Mouse (Mus musculus): Measurements from ENCODE around the gene Traf3ip3.

Gene Traf3ip3

DNA sequence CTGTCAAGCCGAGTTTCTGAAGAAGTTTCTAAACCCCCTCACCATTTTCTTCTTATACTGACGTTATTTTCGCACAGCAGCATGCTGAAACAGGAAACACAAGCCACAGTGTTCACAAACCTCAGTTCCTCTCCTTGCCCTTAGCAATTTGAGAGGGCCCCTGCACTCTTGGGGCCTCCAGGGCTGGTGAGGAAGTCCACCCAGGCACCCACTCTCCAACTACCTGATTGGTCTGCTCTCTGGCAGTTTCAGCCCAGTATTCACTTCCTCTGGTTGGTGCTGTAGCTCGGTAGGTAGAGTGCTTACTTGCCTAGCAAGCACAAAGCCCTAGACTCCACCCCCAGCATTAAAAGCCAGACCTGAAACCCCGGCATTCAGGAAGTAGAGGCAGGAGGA lies at the start of gene Traf3ip3:
Traf3ip3 (minus strand) TSS at position 321 of the 396 bp plus-strand sequence.
- peak; percentile 51 for DNase-seq (ENCODE audit: low read depth, low spot score)

DNA sequence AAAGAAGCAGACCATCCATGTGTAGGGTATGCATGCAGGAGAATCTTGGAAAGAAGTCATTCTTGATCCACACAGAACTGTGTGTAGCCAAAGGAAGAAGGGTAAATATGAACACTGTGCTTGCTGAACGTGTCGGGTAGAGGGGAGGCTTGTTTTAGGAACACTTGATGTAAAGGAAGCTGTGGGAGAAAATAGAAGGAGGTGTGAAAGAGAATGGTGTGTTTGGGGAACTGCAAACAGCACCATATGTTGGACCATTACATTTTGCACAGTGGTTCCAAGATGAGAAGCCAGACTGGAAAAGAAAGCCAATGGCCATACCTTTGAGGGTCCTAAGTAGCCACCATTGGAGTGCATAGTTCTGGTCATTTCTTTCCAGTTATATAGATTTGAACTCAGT lies 48.5 kb upstream of the Traf3ip3 start:
- no peak for DNase-seq (ENCODE audit: low read depth, low spot score)

DNA sequence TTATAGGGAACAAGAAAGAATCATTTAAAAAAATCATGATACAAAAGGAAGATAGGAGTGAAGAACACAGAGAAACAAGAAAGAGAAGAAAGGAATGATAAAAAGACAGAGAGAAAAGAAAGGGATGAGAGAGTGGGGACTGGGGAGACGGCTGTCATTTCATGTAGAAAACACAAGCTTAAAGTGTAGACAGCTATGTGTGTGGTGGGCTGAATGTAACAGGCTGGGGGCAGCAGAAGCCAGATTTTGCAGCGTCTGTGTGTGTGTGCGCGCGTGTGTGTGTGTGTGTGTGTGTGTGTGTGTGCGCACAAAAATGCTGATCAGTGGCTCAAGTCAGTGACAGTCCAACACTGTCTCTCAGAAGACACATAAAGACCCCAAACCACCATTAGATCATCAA lies 42.7 kb upstream of the Traf3ip3 start:
- DNase-seq (ENCODE audit: low read depth, low spot score) = no peak

DNA sequence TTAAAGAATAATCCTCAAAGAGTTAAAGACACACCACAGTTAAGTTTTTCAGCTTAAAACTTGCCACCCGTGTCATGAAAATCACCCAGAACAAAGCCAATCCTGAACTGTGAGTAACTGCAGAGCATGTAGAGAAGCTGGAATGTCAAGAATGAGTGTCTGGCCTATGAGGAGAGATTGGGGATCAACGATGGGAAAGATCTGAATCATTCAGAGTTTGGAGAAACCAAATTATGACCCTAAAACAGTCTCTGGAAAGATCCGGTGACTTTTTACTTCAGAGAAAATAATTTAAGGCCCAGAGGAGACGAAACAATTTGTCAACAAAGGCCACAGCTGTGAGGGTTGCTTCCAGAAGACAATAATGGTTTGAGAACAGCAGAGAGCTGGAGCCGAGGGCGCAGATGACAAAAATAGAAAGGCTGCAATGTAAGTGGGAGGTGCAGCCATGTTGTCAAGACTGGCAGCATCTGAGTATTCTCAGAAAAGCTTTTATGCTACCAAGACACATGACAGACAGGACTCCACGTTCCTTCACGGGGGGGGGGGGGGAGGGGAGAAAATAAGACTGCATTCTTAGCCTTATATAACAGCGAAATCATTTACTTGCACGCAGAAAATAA lies 42.2 kb upstream of the Traf3ip3 start:
- peak; percentile 42 for DNase-seq (ENCODE audit: low read depth, low spot score)

DNA sequence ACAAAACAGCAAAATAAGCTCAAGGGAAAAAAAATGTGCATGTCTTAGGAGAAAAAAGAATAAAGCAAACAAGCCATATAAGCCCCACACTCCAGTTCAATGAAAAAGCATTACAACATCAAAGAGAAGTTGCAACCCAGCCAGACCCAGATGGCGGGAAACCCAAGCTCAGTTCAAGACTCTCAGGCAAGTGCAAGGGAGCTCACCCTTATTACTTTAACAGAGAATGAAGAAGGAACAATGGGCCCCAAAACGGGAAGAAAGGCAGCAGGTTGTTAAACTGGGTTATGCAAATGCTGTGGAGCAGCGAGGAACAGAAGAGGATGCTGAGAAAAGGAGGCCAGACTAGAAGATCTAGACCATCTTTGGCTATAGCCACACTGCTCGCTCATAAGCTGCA lies 41.4 kb upstream of the Traf3ip3 start:
- DNase-seq (ENCODE audit: low read depth, low spot score) = no peak

DNA sequence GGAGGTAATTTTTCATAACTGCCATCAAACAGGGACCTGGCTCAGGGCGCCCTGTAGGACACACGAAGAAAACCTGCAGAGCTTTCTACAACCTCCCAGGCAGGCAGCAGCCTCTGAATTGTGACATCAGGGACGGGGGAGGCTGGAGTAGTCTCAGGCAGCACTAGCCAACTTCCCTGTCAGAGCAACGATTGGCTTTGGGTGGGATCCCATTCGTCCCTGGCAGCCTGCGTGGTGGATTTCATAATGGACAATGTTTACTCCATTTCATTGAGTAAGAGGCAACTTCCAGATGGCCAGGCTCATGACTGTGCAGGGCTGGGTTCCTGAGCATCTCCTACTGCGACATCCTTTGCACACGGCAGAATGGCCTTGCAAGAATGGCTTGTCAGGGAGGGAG lies 40.7 kb upstream of the Traf3ip3 start:
- DNase-seq (ENCODE audit: low read depth, low spot score) = peak; percentile 89

DNA sequence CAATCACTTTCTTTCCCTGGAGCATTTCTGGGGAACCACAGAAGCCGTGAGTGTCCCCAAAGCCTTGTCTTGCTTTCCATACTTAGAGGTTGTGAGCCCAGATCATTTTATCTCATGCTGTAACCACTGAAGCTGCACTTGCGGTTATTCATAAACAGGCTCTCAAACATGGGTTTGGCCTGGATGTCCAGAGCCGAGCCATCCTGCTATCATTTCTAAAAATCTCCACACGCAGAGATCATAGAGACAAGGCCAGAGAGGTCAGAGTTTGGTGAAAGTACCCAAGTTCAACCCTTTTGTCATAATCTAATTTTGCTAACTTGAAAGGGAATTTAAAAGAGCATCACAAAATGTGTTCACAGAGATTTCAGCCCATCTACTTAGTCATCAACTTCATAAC lies 39.9 kb upstream of the Traf3ip3 start:
- no peak for DNase-seq (ENCODE audit: low read depth, low spot score)

DNA sequence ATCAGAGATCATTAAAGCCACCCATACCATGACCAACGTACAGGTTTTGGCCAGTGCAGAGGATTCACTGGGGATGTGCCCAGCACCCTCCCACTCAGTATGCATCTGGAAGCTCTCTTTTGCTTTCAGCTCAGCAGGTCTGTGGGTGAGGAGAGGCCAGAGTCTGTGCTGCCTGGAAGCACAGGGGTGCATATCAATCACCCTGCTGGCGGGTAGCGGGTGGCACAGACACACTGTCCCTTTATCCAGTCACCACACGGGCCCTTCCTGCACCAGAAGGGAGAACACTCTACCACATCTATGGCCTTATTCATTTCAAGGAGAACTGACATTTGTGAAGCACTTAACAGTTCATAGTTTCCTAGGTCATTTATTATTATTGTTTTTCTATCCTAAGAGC lies 36.9 kb upstream of the Traf3ip3 start:
- DNase-seq (ENCODE audit: low read depth, low spot score) = no peak

DNA sequence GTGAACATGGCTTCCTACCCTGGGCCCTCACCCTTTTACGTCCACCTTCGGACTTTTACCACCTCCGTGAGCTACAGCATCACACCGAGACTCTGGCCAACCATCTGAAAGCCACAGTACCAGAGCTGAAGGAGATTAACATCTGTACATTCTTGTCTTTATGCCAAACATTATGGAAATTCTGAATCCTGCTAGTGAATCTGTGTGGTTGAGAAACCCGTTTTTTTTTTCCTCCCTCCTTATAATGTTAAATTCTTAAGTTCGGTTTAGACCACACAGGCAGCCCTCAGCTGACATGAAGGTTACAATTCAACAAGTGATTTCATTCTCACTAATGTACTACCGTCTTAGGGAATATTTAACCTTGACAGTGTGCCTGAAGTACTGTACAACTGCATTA lies 33.4 kb upstream of the Traf3ip3 start:
- no peak for DNase-seq (ENCODE audit: low read depth, low spot score)

DNA sequence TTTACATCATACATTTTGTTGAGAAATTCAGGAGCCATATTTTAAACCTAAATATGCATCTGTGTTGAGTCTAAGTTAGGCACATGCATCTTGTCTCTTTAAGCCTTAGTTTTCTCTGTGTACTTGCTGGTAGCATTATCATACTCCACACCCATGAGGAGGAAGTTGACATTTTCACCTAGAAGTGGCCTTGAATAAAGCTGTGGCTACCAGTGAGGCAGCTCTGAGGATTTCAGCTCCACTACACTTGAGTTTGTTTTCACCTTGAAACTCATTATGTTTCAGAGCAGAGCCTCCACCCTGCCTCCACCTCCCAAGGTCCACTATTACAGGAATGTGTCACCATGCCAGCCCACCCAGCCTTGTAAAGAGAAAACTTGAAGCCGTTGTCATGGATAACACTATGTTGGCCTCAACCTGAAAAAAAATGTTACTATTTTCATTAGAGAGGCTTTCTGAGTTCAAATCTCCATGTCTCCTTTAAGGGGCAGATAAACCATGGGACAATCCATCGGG lies 32.7 kb upstream of the Traf3ip3 start:
- DNase-seq (ENCODE audit: low read depth, low spot score) = no peak

DNA sequence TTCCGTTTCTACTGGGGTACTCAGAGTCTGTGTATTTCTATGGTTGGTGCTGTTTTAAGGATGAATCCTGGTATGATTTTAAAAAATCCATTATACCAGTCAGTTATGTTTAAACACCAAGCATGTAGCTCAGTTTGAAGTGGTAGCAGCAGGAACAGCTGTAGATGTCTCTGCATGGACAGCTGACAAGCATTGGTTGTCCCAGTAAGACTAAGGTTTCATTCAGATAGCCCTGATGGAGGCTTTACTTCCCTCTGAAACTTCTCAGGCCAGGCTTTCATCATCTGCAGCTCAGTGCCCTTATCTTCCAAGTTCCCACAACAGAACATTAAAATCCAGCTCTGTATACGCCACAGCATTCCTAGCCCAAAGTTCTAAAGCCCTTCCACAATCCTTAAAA lies 31.2 kb upstream of the Traf3ip3 start:
- no peak for DNase-seq (ENCODE audit: low read depth, low spot score)

DNA sequence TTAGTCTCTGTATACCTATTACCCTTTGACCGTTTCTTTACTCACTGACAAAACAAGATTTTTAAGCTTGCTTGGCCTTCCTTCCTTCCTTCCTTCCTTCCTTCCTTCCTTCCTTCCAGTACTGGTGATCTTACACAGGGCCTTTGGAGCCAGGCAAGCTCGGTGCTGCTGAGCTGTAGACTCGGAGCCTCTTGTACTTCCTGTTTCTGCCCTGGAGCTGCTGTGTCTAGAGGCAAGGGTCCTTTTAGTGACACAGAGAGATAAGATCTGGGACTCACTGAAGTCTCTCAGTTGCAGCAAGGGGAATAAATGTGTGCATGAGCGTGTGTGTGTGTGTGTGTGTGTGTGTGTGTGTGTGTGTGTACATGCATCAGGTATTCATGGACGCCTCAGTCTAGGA lies 29.4 kb upstream of the Traf3ip3 start:
- no peak for DNase-seq (ENCODE audit: low read depth, low spot score)

DNA sequence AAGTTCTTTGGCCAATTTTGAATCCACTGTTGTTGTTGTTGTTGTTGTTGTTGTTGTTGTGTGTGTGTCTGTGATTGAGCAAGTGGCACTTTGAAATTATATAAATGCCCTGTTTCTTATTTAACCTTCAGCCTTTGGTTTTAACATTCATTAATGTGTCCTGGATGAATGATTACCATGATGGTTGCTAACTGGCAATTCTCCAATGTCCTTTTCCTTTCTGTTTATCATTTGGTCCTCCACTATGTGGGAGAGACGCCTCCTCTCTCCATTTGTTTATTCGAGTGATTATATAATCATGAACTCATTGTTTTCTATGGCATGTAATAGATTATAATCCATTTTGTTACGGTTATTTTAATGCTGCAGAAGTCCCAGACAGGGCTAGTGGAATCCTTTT lies 29.0 kb upstream of the Traf3ip3 start:
- DNase-seq (ENCODE audit: low read depth, low spot score) = no peak

DNA sequence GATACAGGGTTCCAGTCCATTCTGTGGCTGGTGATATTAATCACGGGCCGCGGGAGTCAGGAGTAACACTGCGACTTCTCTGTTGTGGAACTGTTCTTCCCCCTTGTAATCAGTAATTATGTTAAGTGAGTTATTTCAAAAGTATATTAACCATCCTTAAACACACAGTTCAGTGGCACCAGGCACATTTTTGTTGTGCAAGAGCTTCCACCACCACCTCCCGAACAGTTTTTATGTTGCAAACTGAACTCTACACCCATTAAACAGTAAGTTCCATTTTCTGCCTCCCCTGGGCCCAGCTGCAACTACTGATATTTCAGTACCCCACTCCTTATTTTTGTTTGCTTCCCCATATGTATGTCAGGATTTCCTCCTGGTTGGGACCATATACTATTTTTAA lies 28.1 kb upstream of the Traf3ip3 start:
- DNase-seq (ENCODE audit: low read depth, low spot score) = no peak

DNA sequence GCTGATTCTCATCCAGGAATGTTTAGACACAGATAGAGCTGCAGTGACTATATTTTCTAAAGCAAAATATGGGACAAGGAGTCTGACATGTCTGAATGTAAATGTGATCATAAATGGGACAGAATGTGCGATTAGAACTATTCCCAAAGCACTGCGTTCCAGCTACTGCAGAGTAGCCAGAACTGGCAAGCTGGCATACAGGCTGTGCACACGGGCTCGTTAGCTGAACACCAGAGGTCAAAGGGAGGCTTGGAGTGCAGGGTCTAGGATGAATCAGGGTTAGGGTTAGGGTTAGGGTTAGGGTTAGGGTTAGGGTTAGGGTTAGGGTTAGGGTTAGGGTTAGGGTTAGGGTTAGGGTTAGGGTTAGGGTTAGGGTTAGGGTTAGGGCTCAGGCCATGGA lies 26.0 kb upstream of the Traf3ip3 start:
- no peak for DNase-seq (ENCODE audit: low read depth, low spot score)

DNA sequence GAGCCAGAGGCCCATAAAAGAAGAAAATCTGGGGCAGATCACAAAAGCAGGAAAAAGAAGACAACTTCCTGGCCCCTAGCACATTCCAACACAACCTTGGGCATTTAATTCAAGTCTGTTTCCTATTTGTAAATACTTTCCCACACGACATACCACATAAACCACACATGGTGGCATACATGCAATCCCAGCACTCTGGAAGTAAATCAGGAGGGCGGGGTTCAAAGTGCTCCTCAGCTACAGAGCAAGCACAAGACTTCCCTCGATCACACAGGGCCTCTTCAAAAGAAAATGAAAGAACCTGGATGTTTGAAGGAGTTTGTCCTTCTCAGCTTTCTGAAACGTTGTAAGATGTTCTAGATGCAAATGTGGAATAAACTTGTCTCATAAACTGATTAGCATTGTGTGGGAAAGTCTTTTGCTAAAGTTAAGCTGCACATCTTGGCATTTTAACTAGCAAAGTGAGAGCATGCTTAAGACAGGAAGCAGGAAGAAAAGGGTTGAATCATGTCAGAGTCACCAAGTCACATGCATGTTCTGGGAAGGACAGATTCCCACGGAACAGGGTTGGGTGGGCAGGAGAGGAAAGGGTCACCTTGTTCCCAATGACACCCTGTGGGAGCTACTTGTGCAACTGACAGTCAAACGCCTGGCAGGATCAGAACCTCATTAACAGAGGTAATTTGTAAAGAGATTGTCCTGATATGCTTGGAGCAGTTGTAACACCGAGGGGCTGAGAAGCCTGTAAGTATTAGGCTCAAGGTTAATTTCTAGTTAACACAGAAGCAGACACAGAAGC lies 25.4 kb upstream of the Traf3ip3 start:
- DNase-seq (ENCODE audit: low read depth, low spot score) = no peak

DNA sequence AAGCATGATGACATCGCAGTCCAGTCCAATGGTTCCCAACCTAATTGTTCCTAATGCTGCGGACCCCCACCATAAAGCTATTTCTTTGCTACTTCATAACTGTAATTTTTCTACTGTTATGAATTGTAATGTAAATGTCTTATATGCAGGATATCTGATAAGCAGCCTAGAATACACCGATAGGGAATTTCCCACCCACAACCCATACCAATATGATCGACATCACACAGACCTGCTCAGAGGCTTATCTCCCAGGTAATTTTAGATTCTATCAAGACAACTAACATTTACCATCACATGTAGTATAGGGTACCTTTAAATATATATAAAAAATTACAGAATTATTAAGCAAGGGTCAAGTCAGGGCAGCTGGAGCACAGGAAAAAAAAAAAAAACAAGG lies 24.6 kb upstream of the Traf3ip3 start:
- DNase-seq (ENCODE audit: low read depth, low spot score) = no peak

DNA sequence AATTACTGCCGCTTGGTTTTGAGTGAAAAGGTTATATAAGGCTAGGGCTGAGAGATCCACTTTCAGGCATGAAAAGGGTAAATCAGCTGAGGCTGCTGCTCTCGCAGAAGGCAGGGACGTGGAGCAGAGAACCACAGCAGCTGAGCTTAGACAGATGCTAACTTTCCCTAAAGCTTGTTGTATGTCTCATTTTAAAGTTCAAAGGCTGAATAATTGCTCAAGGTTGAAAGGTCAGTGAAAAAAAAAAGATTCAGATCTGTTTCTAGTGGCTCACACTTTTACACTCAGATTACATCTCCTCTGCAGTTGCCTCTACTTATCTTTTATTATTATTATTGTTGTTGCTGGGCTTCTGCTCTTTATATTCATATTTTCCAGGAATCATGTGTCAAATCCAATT lies 24.0 kb upstream of the Traf3ip3 start:
- DNase-seq (ENCODE audit: low read depth, low spot score) = no peak

DNA sequence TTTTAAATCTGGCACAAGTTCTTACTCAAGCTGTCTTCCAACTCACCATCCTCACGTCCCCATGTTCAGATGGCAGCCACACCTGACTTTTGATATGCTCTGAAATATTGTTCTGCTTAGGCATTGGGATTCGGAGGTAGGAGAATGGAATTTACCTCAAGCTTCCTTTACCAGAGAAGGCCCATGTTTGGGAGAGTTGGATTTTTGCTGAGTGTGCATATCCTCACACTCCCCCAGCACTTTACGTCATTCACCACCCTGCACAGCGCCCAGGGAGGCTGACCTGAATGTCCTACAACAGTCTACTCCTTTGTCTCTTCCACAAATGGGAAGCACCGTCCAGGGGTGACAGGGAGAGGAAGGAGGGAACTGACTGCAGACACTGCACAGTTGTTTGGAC lies 18.9 kb upstream of the Traf3ip3 start:
- DNase-seq (ENCODE audit: low read depth, low spot score) = no peak

DNA sequence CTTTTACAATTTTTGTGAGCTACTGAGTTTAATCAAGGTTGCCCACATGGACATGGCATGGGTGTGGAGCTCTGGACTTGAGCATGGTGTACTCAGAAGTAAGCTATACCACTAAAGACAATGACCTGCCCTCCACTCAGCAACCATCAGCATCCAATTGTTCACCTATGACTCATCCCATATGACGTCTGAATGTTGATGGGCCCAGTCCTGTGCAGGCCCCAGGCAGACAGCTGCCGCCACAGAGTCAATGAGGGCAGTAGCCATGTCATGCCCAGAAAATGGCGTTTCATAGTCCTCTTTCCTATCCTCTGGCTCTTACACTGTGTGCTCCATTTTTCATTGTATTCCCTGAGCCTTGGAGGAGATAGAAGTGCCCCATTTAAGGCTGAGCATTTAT lies 14.5 kb upstream of the Traf3ip3 start:
- DNase-seq (ENCODE audit: low read depth, low spot score) = no peak

DNA sequence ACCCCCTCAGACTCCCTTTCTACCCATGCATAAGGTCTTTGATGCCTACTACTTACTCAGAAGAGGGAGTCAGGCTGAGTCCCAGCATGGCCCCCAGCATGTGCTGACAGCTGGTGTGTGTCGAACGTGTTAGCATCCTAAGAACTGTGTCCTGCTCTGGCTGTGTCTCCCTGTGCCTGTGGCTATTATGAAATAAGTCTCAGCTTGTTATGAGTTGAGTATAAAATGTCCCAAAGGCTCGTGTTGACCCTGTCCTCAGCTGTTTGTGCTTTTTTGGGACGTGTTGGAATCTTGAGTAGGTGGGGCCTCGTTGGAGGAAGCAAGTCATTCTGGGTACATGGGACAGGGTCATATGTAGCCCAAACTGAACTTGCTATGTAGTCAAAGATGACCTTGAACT lies 12.6 kb upstream of the Traf3ip3 start:
- no peak for DNase-seq (ENCODE audit: low read depth, low spot score)

DNA sequence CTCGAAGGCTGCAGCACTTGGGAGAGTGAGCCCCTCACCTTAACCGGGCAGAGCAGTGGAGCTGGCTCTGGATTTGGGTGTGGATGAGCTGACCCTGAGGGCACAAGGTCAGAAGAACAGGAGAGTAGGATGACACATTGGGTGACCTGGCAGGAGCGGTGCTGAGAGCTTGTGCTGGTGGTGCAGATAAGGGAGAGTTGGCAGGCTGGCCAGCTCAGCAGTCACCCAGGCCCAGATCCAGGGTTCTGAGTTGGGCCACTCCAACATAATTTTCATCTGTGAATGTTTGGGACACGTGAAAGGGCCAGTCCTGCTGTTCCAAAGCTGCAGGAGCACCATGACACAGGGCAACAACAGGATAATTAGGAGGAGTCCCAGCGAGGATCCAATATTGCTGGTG lies 9.9 kb upstream of the Traf3ip3 start:
- no peak for DNase-seq (ENCODE audit: low read depth, low spot score)

DNA sequence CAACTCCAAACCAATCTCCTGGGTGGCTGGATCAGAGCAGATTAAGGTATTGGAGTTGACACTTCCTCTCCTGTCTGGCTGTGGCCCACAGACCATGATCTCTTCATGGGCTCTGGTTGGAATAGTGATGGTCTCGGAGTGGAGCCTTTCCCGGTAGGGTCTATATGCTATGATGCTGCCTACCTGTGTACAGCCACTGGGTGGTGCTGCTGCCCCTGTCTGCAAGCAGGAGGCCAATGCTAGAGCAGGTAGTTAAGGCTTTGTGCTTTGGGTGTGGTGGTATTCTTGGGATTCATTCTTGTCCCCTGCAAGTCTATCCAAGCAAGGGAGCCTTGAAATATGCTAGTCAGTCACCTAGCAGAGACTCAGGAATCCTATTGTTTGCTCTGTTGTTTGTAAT lies 6.7 kb upstream of the Traf3ip3 start:
- DNase-seq (ENCODE audit: low read depth, low spot score) = peak; percentile 27

Measured in skeletal muscle tissue, adult 2 months (tissue).